Mouse (Mus musculus) ES-Bruce4 (cell line): Measurements from ENCODE around the gene H2-Ab1. TPM values are rescaled to one million over a fixed set of nuclear protein-coding genes. Genes with fewer than 3 reads are reported as not detected.
A peak's percentile ranks its signal among the peaks of the same experiment; 100 is the strongest.

Source experiments
- H3K27ac ChIP-seq: 2 replicates; pipeline ENCODE4 v1.5.1; 2012; ENCODE audit warnings: low read length, inconsistent platforms; ENCODE audit not compliant: insufficient read depth
- H3K27me3 ChIP-seq: 2 replicates; pipeline ENCODE4 v1.6.1; 2012; ENCODE audit warnings: mild to moderate bottlenecking, low read length, inconsistent platforms; ENCODE audit not compliant: control insufficient read depth, poor library complexity, insufficient read depth, severe bottlenecking
- H3K36me3 ChIP-seq: 2 replicates; pipeline ENCODE4 v1.6.1; 2012; ENCODE audit warnings: inconsistent platforms, mild to moderate bottlenecking, low read length, moderate library complexity; ENCODE audit not compliant: control insufficient read depth, poor library complexity, insufficient read depth, severe bottlenecking
- H3K4me1 ChIP-seq: one replicate; pipeline ENCODE4 v1.8.1; 2011; ENCODE audit warnings: low read length; ENCODE audit not compliant: control insufficient read depth, insufficient read depth
- H3K4me3 ChIP-seq: 2 replicates; pipeline ENCODE4 v1.5.1; 2011; ENCODE audit warnings: low read depth, mild to moderate bottlenecking, low read length
- H3K9ac ChIP-seq: 2 replicates; pipeline ENCODE4 v1.6.1; 2012; ENCODE audit warnings: low read depth, mild to moderate bottlenecking, inconsistent platforms; ENCODE audit not compliant: poor library complexity, severe bottlenecking
- H3K9me3 ChIP-seq: replicated peaks from 2 replicates; pipeline ENCODE4 v1.6.1; 2012; ENCODE audit warnings: mild to moderate bottlenecking, low read length, inconsistent platforms; ENCODE audit not compliant: control insufficient read depth, poor library complexity, insufficient read depth, severe bottlenecking
- CTCF ChIP-seq: IDR thresholded peaks from one replicate; pipeline ENCODE4 v1.8.1; 2011; ENCODE audit warnings: low read depth, low read length
- EP300 ChIP-seq: IDR thresholded peaks from 2 replicates; pipeline ENCODE4 v1.6.1; 2011; ENCODE audit warnings: low read depth, low read length; ENCODE audit not compliant: insufficient read depth
- POLR2A ChIP-seq: IDR thresholded peaks from one replicate; pipeline ENCODE4 v1.8.1; 2011; ENCODE audit warnings: low read length; ENCODE audit not compliant: insufficient read depth
- polyA plus RNA-seq: library from polyadenylated mRNA; stranded (reverse); fragments of >200 nt; gene quantifications from 2 replicates; pipeline ENCODE4 v1.2.4, GENCODE M21; 2011; ENCODE audit warnings: low read depth; ENCODE audit not compliant: missing spikeins, insufficient read depth, insufficient read length

The H2-Ab1 gene
- 2.3 and 2.4 TPM in 2 replicates for polyA plus RNA-seq

GRCm38 (mm10) chr17:34257594-34258375 is at the start of gene H2-Ab1:
Gene H2-Ab1, plus strand, starts transcription at chr17:34257689.
- no peak within 1 kb of the TSS for H3K4me3 ChIP-seq

GRCm38 (mm10) chr17:34207866-34208265 is 49.6 kb upstream of the H2-Ab1 start:
- H3K4me3 ChIP-seq, result no peak overlapping the region
- H3K27me3 ChIP-seq, result no peaks in the 10 kb centered on the region
- H3K9me3 ChIP-seq, result no peaks in the 10 kb centered on the region
- H3K27ac ChIP-seq, result no peak overlapping the region
- TF ChIP-seq EP300 (no peak), CTCF (no peak), POLR2A (no peak)
- H3K9ac ChIP-seq, result no peak overlapping the region
- no peaks in the 10 kb centered on the region for H3K36me3 ChIP-seq
- no peaks in the 10 kb centered on the region for H3K4me1 ChIP-seq

More at GRCm38 (mm10) chr17:34257594-34258375, at the start of gene H2-Ab1:
- Histone ChIP-seq H3K4me1 (no peaks in the 10 kb centered on the region), H3K27me3 (no peaks in the 10 kb centered on the region), H3K27ac (no peak within 1 kb of the TSS), H3K36me3 (no peaks in the 10 kb centered on the region), H3K9ac (no peak within 1 kb of the TSS), H3K9me3 (no peaks in the 10 kb centered on the region)
- TF ChIP-seq EP300 (no peak), CTCF (no peak), POLR2A (no peak)

GRCm38 (mm10) chr17:34208421-34208820 is 49.1 kb upstream of the H2-Ab1 start:
- H3K9ac ChIP-seq, result no peak overlapping the region
- H3K27ac ChIP-seq, result no peak overlapping the region
- no peaks in the 10 kb centered on the region for H3K27me3 ChIP-seq
- H3K9me3 ChIP-seq, result no peaks in the 10 kb centered on the region
- no peaks in the 10 kb centered on the region for H3K4me1 ChIP-seq
- H3K36me3 ChIP-seq, result no peaks in the 10 kb centered on the region
- no peak overlapping the region for H3K4me3 ChIP-seq
- TF ChIP-seq CTCF, result no peak

- Histone ChIP-seq H3K27ac (no peak overlapping the region), H3K9me3 (no peaks in the 10 kb centered on the region), H3K4me3 (no peak overlapping the region), H3K9ac (no peak overlapping the region), H3K36me3 (no peaks in the 10 kb centered on the region), H3K4me1 (no peaks in the 10 kb centered on the region), H3K27me3 (no peaks in the 10 kb centered on the region)
- TF ChIP-seq EP300, result no peak
- peak; percentile 67 for TF ChIP-seq CTCF
Observed at GRCm38 (mm10) chr17:34209680-34210079, 47.8 kb upstream of the H2-Ab1 start.

GRCm38 (mm10) chr17:34210599-34210998 is 46.9 kb upstream of the H2-Ab1 start:
- TF ChIP-seq CTCF, result no peak
- no peak for TF ChIP-seq EP300
- no peak for TF ChIP-seq POLR2A
- H3K27me3 ChIP-seq, result no peaks in the 10 kb centered on the region

GRCm38 (mm10) chr17:34211746-34212365 is 45.6 kb upstream of the H2-Ab1 start:
- H3K27ac ChIP-seq, result no peak overlapping the region
- no peaks in the 10 kb centered on the region for H3K36me3 ChIP-seq
- H3K4me1 ChIP-seq, result no peaks in the 10 kb centered on the region
- H3K4me3 ChIP-seq, result peak overlapping the region; percentile 33
- no peak overlapping the region for H3K9ac ChIP-seq
- H3K27me3 ChIP-seq, result no peaks in the 10 kb centered on the region
- TF ChIP-seq EP300 (no peak), POLR2A (no peak), CTCF (no peak)
- no peaks in the 10 kb centered on the region for H3K9me3 ChIP-seq

More at GRCm38 (mm10) chr17:34210599-34210998, 46.9 kb upstream of the H2-Ab1 start:
- no peaks in the 10 kb centered on the region for H3K36me3 ChIP-seq
- H3K4me3 ChIP-seq, result no peak overlapping the region
- no peak overlapping the region for H3K9ac ChIP-seq
- H3K27ac ChIP-seq, result no peak overlapping the region
- no peaks in the 10 kb centered on the region for H3K9me3 ChIP-seq
- no peaks in the 10 kb centered on the region for H3K4me1 ChIP-seq
